Mouse (Mus musculus) hindbrain, embryonic 11.5 days (tissue): ENCODE measurements around the gene Tmub1. TPM values are rescaled to one million over a fixed set of nuclear protein-coding genes. Genes with fewer than 3 reads are reported as not detected.

Source experiments
- ATAC-seq: fragments of 200-750 bp; cut with Nextera tagmentation; 2 replicates; pipeline ENCODE4 v1.8.0; 2017; ENCODE audit warnings: mild to moderate bottlenecking, moderate TSS enrichment, moderate library complexity; ENCODE audit not compliant: low FRiP score
- DNase-seq: peaks from one replicate; pipeline ENCODE4 v3.0.0-alpha.2; 2015; ENCODE audit warnings: low spot score
- H3K27ac ChIP-seq: fragments of 300-500 bp; sonication (generic); 2 replicates; pipeline ENCODE4 v1.5.1; 2014; ENCODE audit warnings: mild to moderate bottlenecking, low read depth, low read length
- H3K27me3 ChIP-seq: fragments of 300-500 bp; sonication (generic); 2 replicates; pipeline ENCODE4 v1.6.1; 2014; ENCODE audit warnings: mild to moderate bottlenecking, low read length, moderate library complexity, mixed read lengths; ENCODE audit not compliant: control insufficient read depth, insufficient read depth
- H3K36me3 ChIP-seq: fragments of 300-500 bp; sonication (generic); 2 replicates; pipeline ENCODE4 v1.6.1; 2014; ENCODE audit warnings: mild to moderate bottlenecking, low read length, moderate library complexity, mixed read lengths; ENCODE audit not compliant: control insufficient read depth, insufficient read depth
- H3K4me1 ChIP-seq: fragments of 300-500 bp; sonication (generic); replicated peaks from 2 replicates; pipeline ENCODE4 v1.6.1; 2014; ENCODE audit warnings: low read length, mixed read lengths; ENCODE audit not compliant: control insufficient read depth, insufficient read depth
- H3K4me2 ChIP-seq: fragments of 300-500 bp; sonication (generic); replicated peaks from 2 replicates; pipeline ENCODE4 v1.6.1; 2014; ENCODE audit warnings: mild to moderate bottlenecking, low read depth, low read length
- H3K4me3 ChIP-seq: fragments of 300-500 bp; sonication (generic); 2 replicates; pipeline ENCODE4 v1.5.1; 2014; ENCODE audit warnings: low read depth, low read length
- H3K9ac ChIP-seq: fragments of 300-500 bp; sonication (generic); 2 replicates; pipeline ENCODE4 v1.6.1; 2014; ENCODE audit warnings: low read depth, low read length
- H3K9me3 ChIP-seq: fragments of 300-500 bp; sonication (generic); 2 replicates; pipeline ENCODE4 v1.6.1; 2016; ENCODE audit warnings: low read length; ENCODE audit not compliant: control insufficient read depth
- whole genome bisulfite sequencing: fragments of 180-500 bp; shearing (Covaris S2); extraction: QIAGEN DNeasy Blood & Tissue Kit; methylation state at CpG from one replicate; pipeline ENCODE4 v1.1.7; 2014; 5-methylcytosine and 5-hydroxymethylcytosine counted together
- polyA plus RNA-seq: library from polyadenylated mRNA; unstranded; fragments of >200 nt; fragmentation: Nextera tagmentation; extraction: Ambion mirVana; gene quantifications from 2 replicates; pipeline ENCODE4 v1.2.1, GENCODE M21; 2014

Gene Tmub1
- polyA plus RNA-seq, 1 experiment from 2014 or later, result 33.6 TPM

DNA sequence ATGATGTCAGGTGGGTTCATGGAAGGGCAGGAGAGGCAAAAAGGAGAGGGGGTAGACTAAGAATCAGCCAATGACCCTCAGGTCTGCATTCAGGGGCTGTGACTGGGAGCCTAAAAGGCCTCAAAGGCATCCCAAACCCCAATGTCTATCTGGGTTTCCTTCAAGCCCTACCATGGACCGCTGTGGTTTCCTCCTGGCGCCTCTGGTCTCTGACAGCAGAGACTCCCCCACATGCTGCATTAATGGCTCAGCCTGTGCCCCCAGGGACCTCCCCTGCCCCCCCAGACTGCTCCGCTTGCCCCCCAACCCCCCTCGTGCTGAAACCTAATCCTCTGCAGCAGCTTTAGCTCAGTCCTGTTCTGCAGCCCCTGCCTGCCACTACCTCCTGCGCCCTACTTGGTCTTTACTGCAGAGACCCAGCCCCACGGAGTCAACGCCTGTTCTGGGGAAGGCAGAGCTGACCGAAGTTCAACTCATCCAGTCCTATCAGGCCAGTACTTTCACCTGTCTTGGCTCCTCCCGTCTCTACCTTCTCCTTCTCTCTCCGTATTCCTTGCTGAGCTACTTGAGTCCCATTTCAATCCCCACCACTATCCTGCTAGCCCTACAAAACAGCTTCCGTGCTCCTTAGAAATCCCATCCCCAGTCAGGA lies 34.5 kb downstream of the Tmub1 start, which contains the start of gene Asic3:
Gene Asic3, plus strand, starts transcription at position 351 of the 652 bp plus-strand sequence.
- Histone ChIP-seq H3K4me1 (no peaks in the 10 kb centered on the region; the same call in 1 of the 2 replicates), H3K9ac (no peak within 1 kb of the TSS), H3K36me3 (no peaks in the 10 kb centered on the region), H3K27me3 (no peaks in the 10 kb centered on the region), H3K4me3 (no peak within 1 kb of the TSS), H3K9me3 (no peaks in the 10 kb centered on the region), H3K27ac (no peak within 1 kb of the TSS), H3K4me2 (no peak within 1 kb of the TSS)
- ATAC-seq (no peak), DNase-seq (no peak)
- WGBS, result 56% methylated on average over 11 of the region's 11 CpGs

GRCm38 (mm10) chr5:24412063-24412462 lies 35.6 kb downstream of the Tmub1 start:
- Histone ChIP-seq H3K27ac (no peak overlapping the region), H3K36me3 (no peaks in the 10 kb centered on the region), H3K4me2 (no peak overlapping the region), H3K9ac (no peak overlapping the region), H3K9me3 (no peaks in the 10 kb centered on the region), H3K4me3 (no peak overlapping the region), H3K27me3 (no peaks in the 10 kb centered on the region), H3K4me1 (no peaks in the 10 kb centered on the region; the same call in 1 of the 2 replicates)
- DNase-seq (no peak), ATAC-seq (no peak)
- 87% methylated on average over 2 of the region's 2 CpGs for WGBS

GRCm38 (mm10) chr5:24409466-24409865 lies 38.2 kb downstream of the Tmub1 start:
- Histone ChIP-seq H3K27ac (no peak overlapping the region), H3K4me2 (no peak overlapping the region), H3K4me3 (no peak overlapping the region), H3K9me3 (no peaks in the 10 kb centered on the region), H3K9ac (no peak overlapping the region), H3K27me3 (no peaks in the 10 kb centered on the region), H3K4me1 (no peaks in the 10 kb centered on the region), H3K36me3 (no peaks in the 10 kb centered on the region)
- DNase-seq (no peak), ATAC-seq (no peak)
- whole genome bisulfite sequencing, result 85% methylated on average over 2 of the region's 2 CpGs

DNA sequence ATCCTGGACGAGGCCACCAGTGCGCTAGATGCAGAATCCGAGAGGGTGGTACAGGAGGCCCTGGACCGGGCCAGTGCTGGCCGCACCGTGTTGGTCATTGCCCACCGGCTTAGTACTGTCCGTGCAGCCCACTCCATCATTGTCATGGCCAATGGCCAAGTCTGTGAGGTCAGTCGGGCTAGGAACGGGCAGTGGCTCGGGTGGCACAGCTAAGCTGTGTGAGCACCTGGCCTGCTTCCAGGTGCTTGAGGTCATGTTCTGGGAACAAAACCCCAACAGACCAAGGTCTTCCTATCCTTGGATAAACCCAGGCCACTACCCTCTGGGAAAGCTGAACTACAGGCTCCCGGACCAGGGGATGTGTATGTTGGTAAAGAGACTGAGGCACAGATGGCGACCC lies 39.0 kb downstream of the Tmub1 start:
- no peaks in the 10 kb centered on the region for H3K27me3 ChIP-seq
- H3K4me1 ChIP-seq, result no peaks in the 10 kb centered on the region
- ATAC-seq (no peak), DNase-seq (no peak)
- 94% methylated on average over 13 of the region's 13 CpGs for WGBS
- no peak overlapping the region for H3K4me2 ChIP-seq
- H3K27ac ChIP-seq, result no peak overlapping the region
- no peaks in the 10 kb centered on the region for H3K36me3 ChIP-seq
- no peak overlapping the region for H3K4me3 ChIP-seq
- no peaks in the 10 kb centered on the region for H3K9me3 ChIP-seq
- no peak overlapping the region for H3K9ac ChIP-seq

DNA sequence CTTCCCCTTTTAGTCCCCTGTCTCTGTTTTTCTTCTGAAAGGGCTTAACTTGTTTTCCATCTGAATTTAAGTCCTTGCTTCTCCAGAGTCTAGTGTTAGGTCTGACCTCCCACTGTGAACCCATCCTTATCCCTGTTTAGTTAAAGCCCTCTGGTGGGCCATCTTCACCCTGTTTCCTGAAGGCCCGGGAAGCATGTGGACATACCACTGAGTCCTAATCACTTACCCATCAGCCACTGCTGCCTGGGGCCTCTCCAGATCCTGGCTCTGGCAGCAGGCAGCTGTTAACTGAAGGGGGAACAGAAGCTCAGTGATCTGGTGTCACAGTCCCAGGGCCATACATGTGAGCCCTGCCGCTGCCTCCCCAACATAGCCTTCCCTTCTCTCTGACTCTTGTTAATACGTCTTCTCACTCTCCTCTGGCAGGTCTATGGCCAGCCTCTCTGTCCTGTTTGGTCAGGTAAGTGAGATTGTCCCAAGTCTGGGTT lies 42.2 kb downstream of the Tmub1 start:
- H3K9ac ChIP-seq, result no peak overlapping the region
- H3K36me3 ChIP-seq, result no peaks in the 10 kb centered on the region
- 67% methylated on average over 3 of the region's 3 CpGs for WGBS
- no peak overlapping the region for H3K4me2 ChIP-seq
- H3K9me3 ChIP-seq, result no peaks in the 10 kb centered on the region
- no peaks in the 10 kb centered on the region for H3K27me3 ChIP-seq
- H3K4me3 ChIP-seq, result no peak overlapping the region
- H3K27ac ChIP-seq, result no peak overlapping the region
- H3K4me1 ChIP-seq, result no peaks in the 10 kb centered on the region
- no peak for ATAC-seq
- DNase-seq, result no peak

- H3K36me3 ChIP-seq, result no peaks in the 10 kb centered on the region
- H3K9ac ChIP-seq, result no peak overlapping the region
- H3K4me3 ChIP-seq, result no peak overlapping the region
- 81% methylated on average over 6 of the region's 6 CpGs for WGBS
- DNase-seq (no peak), ATAC-seq (no peak)
- no peak overlapping the region for H3K27ac ChIP-seq
- H3K4me1 ChIP-seq, result no peaks in the 10 kb centered on the region
- no peaks in the 10 kb centered on the region for H3K27me3 ChIP-seq
- H3K9me3 ChIP-seq, result no peaks in the 10 kb centered on the region
- H3K4me2 ChIP-seq, result no peak overlapping the region
Observed at GRCm38 (mm10) chr5:24404594-24405360, 42.9 kb downstream of the Tmub1 start.

- no peak for ATAC-seq
- WGBS, result 91% methylated on average over 9 of the region's 9 CpGs
Observed at GRCm38 (mm10) chr5:24401969-24402368, 45.7 kb downstream of the Tmub1 start.

DNA sequence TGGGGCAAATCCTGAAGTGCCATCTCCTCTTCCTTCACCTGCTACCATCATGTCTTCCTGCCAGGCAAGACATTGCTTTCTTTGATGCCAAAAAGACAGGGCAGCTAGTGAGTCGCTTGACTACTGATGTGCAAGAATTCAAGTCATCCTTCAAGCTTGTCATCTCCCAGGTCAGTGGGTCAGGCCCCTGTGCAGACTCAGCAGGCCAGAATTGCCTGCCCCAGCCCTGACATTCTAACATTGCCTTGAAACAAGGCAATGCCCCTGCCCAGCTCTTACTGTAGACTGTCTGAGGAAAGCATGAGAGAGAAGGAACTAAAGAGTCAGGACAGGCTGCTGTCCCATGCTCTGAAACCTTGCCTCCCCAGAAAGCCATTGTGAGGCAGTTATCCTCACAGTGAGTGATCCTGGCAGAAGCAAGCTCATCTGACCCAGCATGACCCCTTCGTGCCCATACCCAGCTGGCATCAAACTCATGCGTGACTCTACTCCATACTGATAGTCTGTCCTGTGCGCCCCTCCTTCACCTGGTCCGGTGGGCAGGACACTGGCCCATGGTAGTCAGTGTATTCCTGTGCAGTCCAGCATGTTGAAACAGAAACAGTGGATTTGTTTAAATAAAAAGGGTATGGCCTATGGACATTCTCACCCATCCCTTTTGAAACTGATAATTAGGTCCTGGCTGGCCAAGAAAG lies 46.6 kb downstream of the Tmub1 start:
- 85% methylated on average over 5 of the region's 5 CpGs for WGBS
- no peaks in the 10 kb centered on the region for H3K27me3 ChIP-seq
- no peak for DNase-seq
- H3K9ac ChIP-seq, result no peak overlapping the region
- H3K9me3 ChIP-seq, result no peaks in the 10 kb centered on the region
- no peak overlapping the region for H3K4me3 ChIP-seq
- H3K27ac ChIP-seq, result no peak overlapping the region
- H3K36me3 ChIP-seq, result no peaks in the 10 kb centered on the region
- H3K4me2 ChIP-seq, result no peak overlapping the region
- ATAC-seq, result no peak
- H3K4me1 ChIP-seq, result no peaks in the 10 kb centered on the region

More at GRCm38 (mm10) chr5:24401969-24402368, 45.7 kb downstream of the Tmub1 start:
- H3K9me3 ChIP-seq, result no peaks in the 10 kb centered on the region
- H3K27me3 ChIP-seq, result no peaks in the 10 kb centered on the region
- no peak overlapping the region for H3K4me3 ChIP-seq
- H3K27ac ChIP-seq, result no peak overlapping the region
- H3K4me1 ChIP-seq, result no peaks in the 10 kb centered on the region
- no peaks in the 10 kb centered on the region for H3K36me3 ChIP-seq
- H3K4me2 ChIP-seq, result no peak overlapping the region
- no peak overlapping the region for H3K9ac ChIP-seq
- no peak for DNase-seq
